Mouse (Mus musculus): ENCODE results near the gene Olfr951. TPM values are rescaled to one million over a fixed set of nuclear protein-coding genes. Genes with fewer than 3 reads are reported as not detected.

Gene Olfr951
- not detected in 2 replicates for polyA plus RNA-seq (2012; rRNA removed)

GRCm38 (mm10) chr9:39387110-39387509, at the start of gene Olfr951:
TSS of gene Olfr951 (plus strand) at chr9:39387410.
- no peak for DNase-seq (ENCODE audit: low read depth)

GRCm38 (mm10) chr9:39427048-39427447, 39.8 kb downstream of the Olfr951 start, which contains the start of gene Olfr952:
TSS of gene Olfr952 (minus strand) at chr9:39427148.
- no peak for DNase-seq (ENCODE audit: low read depth)

Other genes starting within 250 kb of the Olfr951 start
- not detected in 2 replicates for gene Olfr943, start 221.1 kb upstream of the Olfr951 start, polyA plus RNA-seq (2012; rRNA removed)
- not detected in 2 replicates for gene Olfr944, start 185.5 kb upstream of the Olfr951 start, polyA plus RNA-seq (2012; rRNA removed)
- not detected in 2 replicates for gene Olfr1537, start 137.4 kb upstream of the Olfr951 start, polyA plus RNA-seq (2012; rRNA removed)
- not detected in 2 replicates for gene Olfr945, start 110.6 kb upstream of the Olfr951 start, polyA plus RNA-seq (2012; rRNA removed)
- gene Olfr948, start 61.4 kb upstream of the Olfr951 start, polyA plus RNA-seq (2012; rRNA removed): not detected in 2 replicates
- gene Olfr952, start 39.7 kb downstream of the Olfr951 start, polyA plus RNA-seq (2012; rRNA removed): not detected in 2 replicates
- not detected in 2 replicates for gene Olfr954, start 69.3 kb downstream of the Olfr951 start, polyA plus RNA-seq (2012; rRNA removed)
- not detected in 2 replicates for gene Olfr955, start 84.5 kb downstream of the Olfr951 start, polyA plus RNA-seq (2012; rRNA removed)
- gene Olfr44, start 106.6 kb downstream of the Olfr951 start, polyA plus RNA-seq (2012; rRNA removed): not detected in 2 replicates
- not detected in 2 replicates for gene Olfr957, start 128.4 kb downstream of the Olfr951 start, polyA plus RNA-seq (2012; rRNA removed)
- not detected in 2 replicates for gene Olfr958, start 166.6 kb downstream of the Olfr951 start, polyA plus RNA-seq (2012; rRNA removed)
- not detected in 2 replicates for gene Olfr959, start 188.2 kb downstream of the Olfr951 start, polyA plus RNA-seq (2012; rRNA removed)
- gene AW551984, start 217.0 kb downstream of the Olfr951 start, polyA plus RNA-seq (2012; rRNA removed): 0.32 and 0.46 TPM in 2 replicates
- not detected in 2 replicates for gene Olfr148, start 223.2 kb downstream of the Olfr951 start, polyA plus RNA-seq (2012; rRNA removed)
- not detected in 2 replicates for gene Olfr960, start 234.0 kb downstream of the Olfr951 start, polyA plus RNA-seq (2012; rRNA removed)

Measured in gonadal fat pad, adult 2 months (tissue).